Mouse (Mus musculus) limb, embryonic 14.5 days (tissue): ENCODE measurements around the gene Slbp. TPM values are rescaled to one million over a fixed set of nuclear protein-coding genes. Genes with fewer than 3 reads are reported as not detected.

Source experiments
- ATAC-seq: fragments of 200-750 bp; cut with Nextera tagmentation; 2 replicates; pipeline ENCODE4 v1.8.0; 2017; ENCODE audit warnings: low read depth, moderate number of reproducible peaks, moderate TSS enrichment; ENCODE audit not compliant: low FRiP score
- DNase-seq: peaks from one replicate; pipeline ENCODE4 v3.0.0-alpha.2; 2015; ENCODE audit warnings: low spot score
- H3K27ac ChIP-seq: fragments of 300-500 bp; sonication (generic); replicated peaks from 2 replicates; pipeline ENCODE4 v1.5.1; 2014; ENCODE audit warnings: low read depth, mild to moderate bottlenecking, low read length, moderate library complexity, mixed read lengths
- H3K27me3 ChIP-seq: fragments of 300-500 bp; sonication (generic); 2 replicates; pipeline ENCODE4 v1.6.1; 2014; ENCODE audit warnings: low read length, mixed read lengths; ENCODE audit not compliant: control insufficient read depth, insufficient read depth
- H3K36me3 ChIP-seq: fragments of 300-500 bp; sonication (generic); 2 replicates; pipeline ENCODE4 v1.6.1; 2014; ENCODE audit warnings: mild to moderate bottlenecking, low read length, moderate library complexity, mixed read lengths; ENCODE audit not compliant: control insufficient read depth, insufficient read depth
- H3K4me1 ChIP-seq: fragments of 300-500 bp; sonication (generic); 2 replicates; pipeline ENCODE4 v1.6.1; 2014; ENCODE audit warnings: antibody characterized with exemption, low read length, mixed read lengths; ENCODE audit not compliant: control insufficient read depth, insufficient read depth
- H3K4me2 ChIP-seq: fragments of 300-500 bp; sonication (generic); replicated peaks from 2 replicates; pipeline ENCODE4 v1.6.1; 2014; ENCODE audit warnings: low read depth, mild to moderate bottlenecking, low read length, moderate library complexity; ENCODE audit not compliant: severe bottlenecking
- H3K4me3 ChIP-seq: fragments of 300-500 bp; sonication (generic); replicated peaks from 2 replicates; pipeline ENCODE4 v1.5.1; 2014; ENCODE audit warnings: low read length
- H3K9ac ChIP-seq: fragments of 300-500 bp; sonication (generic); 2 replicates; pipeline ENCODE4 v1.6.1; 2014; ENCODE audit warnings: mild to moderate bottlenecking, low read depth, low read length, moderate library complexity; ENCODE audit not compliant: severe bottlenecking
- H3K9me3 ChIP-seq: fragments of 300-500 bp; sonication (generic); 2 replicates; pipeline ENCODE4 v1.6.1; 2016; ENCODE audit warnings: low read length; ENCODE audit not compliant: control insufficient read depth
- POLR2A ChIP-seq: fragments of 200-500 bp; IDR thresholded peaks from 2 replicates; pipeline ENCODE4 v1.8.0; 2012; ENCODE audit warnings: inconsistent platforms, mild to moderate bottlenecking, moderate library complexity, borderline replicate concordance; ENCODE audit not compliant: insufficient read depth, insufficient read length; ENCODE audit errors: extremely low read depth
- WGBS: fragments of 180-500 bp; shearing (Covaris S2); extraction: QIAGEN DNeasy Blood & Tissue Kit; methylation state at CpG from one replicate; pipeline ENCODE4 v1.1.7; 2014; 5-methylcytosine and 5-hydroxymethylcytosine counted together
- polyA plus RNA-seq, 2 experiments: library from polyadenylated mRNA; depleted of rRNA in 1 of 2; stranded (reverse) in 1 of 2; unstranded in 1 of 2; fragments of >200 nt; fragmentation: Nextera tagmentation in 1 of 2; extraction: Ambion mirVana in 1 of 2; gene quantifications; 2 replicates each; pipeline versions ENCODE4 v1.2.1 to v1.2.3; 2012 to 2014

The Slbp gene
- polyA plus RNA-seq, 2 experiments = 148 to 190 TPM

DNA sequence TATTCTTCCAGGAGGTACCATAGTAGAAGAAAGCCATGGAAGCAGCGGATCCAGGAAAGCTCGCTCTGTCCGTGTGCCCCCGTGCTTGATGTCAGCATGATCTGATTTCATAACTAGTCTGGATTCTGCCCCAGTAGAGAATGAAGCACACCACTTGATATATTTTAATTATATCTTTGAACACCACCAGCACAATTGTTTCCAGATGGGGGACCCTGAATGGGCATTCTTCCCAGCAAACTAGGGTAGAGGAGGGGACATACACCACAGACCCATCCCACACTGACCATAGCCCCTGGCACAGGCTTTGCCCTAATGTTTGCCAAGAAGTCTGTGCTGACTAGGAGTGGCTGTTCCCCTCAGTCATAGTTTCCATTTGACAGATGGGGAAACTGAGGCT, 32.6 kb upstream of the Slbp start:
- Histone ChIP-seq H3K4me3 (no peak overlapping the region), H3K4me1 (peaks cover 20% of the 10 kb centered on the region), H3K27me3 (no peaks in the 10 kb centered on the region), H3K36me3 (no peaks in the 10 kb centered on the region), H3K9ac (no peak overlapping the region), H3K9me3 (no peaks in the 10 kb centered on the region), H3K4me2 (no peak overlapping the region), H3K27ac (no peak overlapping the region)
- TF ChIP-seq POLR2A = no peak
- no peak for DNase-seq
- ATAC-seq = no peak
- 70% methylated on average over 4 of the region's 4 CpGs for WGBS

DNA sequence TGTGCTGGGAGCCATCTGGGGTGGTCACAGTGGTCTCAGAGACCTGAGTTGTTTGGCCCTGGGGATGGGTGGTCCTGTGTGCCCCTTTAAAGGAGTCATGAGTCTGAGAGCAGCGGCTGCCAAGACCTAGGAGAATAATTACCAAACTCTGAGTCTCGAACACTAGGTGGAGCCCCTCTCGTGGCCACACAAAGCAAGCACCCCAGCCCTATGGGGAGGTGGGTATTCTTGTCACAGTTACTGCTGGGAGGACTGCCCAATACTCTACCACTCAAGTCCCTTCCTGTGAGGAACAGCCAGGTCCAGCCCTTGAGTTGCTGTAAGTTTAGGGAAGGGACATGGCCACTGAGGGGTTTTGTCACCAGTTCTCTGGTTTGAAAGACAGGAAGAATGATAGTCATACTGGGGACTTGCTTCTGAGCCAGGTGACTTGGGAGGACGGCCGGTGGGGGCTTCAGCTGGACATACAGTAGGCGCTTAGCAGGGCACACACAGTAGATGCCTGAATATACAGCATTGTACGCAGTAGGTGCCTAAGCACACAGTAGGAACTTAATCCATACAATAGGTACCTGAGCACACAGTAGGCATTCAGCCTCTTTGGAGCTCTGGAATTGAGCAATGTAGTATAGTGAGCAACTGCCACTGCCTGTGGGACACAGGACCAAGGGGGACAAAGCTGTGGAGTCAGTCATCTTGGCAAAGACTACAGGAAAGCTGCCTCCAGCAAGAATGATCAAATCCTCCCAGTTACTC, 31.7 kb upstream of the Slbp start:
- H3K27ac ChIP-seq = no peak overlapping the region

DNA sequence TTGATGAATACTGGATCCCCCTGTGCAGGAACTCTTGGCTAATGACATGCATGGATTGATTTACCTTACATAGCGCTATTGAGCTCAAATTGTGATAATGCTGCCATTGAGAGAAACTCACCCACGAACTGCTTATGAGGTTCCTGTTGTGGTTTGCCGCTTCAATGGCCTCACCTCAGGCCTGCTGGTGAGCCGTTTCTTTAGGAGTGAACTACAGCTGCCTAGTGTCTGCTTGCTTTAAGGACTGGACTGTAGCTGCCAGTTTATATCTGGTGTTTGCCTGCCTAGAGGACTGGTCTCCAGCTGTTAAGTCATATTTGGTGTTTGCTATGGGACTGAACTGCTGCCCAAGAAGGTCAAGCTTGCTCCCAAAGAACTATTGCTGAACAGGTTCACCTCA, 30.6 kb upstream of the Slbp start:
- no peaks in the 10 kb centered on the region for H3K9me3 ChIP-seq
- DNase-seq (no peak), ATAC-seq (no peak)
- no peaks in the 10 kb centered on the region for H3K27me3 ChIP-seq
- H3K36me3 ChIP-seq = no peaks in the 10 kb centered on the region
- no peak overlapping the region for H3K4me2 ChIP-seq
- WGBS = 78% methylated on average over 4 of the region's 4 CpGs
- no peak for TF ChIP-seq POLR2A
- no peak overlapping the region for H3K27ac ChIP-seq
- no peak overlapping the region for H3K9ac ChIP-seq
- peaks cover 4% of the 10 kb centered on the region; the same call in 1 of the 2 replicates for H3K4me1 ChIP-seq
- H3K4me3 ChIP-seq = no peak overlapping the region

More for the DNA sequence above, 31.7 kb upstream of the Slbp start:
- Histone ChIP-seq H3K4me1 (peaks cover 12% of the 10 kb centered on the region), H3K9ac (no peak overlapping the region), H3K9me3 (no peaks in the 10 kb centered on the region), H3K36me3 (no peaks in the 10 kb centered on the region), H3K4me2 (no peak overlapping the region), H3K4me3 (no peak overlapping the region), H3K27me3 (no peaks in the 10 kb centered on the region)
- 45% methylated on average over 7 of the region's 7 CpGs for WGBS
- no peak for ATAC-seq
- TF ChIP-seq POLR2A = no peak
- DNase-seq = peak; percentile 67

DNA sequence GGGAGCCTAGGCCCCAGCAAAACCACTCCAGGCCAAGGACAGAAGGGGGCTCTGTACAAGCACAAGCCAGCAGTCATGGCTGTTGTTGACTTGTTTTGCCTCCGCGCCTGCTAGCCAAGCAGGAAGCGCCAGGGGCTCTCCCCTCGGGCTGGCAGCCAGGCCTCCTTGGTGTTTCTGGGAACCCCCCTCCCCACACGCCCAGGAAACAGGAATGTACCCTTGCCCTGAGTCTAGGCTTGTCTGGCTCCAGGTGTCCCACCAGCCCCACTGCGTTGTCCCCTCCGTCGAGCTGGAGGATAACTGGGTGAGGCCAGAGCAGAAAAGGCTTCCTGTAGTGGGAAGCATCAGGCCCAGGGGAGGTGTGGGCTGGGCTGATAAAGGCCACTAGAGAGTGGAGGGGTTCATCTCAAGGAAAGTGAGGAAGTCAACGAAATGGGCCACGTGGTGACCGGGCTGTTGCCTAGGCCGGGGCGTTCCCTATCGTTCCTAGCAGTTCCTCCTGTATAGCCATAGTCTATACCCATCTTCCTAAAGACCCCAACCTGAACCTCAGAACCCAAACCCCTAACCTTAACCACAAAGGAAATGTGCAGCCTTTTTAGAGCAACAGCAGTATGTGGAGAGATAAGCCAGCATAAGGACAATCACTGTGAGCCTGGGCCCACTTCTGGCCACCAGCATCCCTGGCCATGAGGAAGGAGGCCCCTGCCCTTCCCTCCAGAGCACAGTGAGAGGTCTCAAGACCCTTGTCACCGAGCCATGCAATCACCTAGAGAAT, 29.4 kb upstream of the Slbp start:
- H3K4me1 ChIP-seq = peaks cover 4% of the 10 kb centered on the region; the same call in 1 of the 2 replicates
- no peak for DNase-seq
- H3K4me3 ChIP-seq = no peak overlapping the region
- ATAC-seq = no peak
- no peak overlapping the region for H3K9ac ChIP-seq
- no peaks in the 10 kb centered on the region for H3K9me3 ChIP-seq
- no peaks in the 10 kb centered on the region for H3K27me3 ChIP-seq
- TF ChIP-seq POLR2A = no peak
- no peaks in the 10 kb centered on the region for H3K36me3 ChIP-seq
- H3K27ac ChIP-seq = no peak overlapping the region
- WGBS = 71% methylated on average over 15 of the region's 15 CpGs
- H3K4me2 ChIP-seq = no peak overlapping the region

DNA sequence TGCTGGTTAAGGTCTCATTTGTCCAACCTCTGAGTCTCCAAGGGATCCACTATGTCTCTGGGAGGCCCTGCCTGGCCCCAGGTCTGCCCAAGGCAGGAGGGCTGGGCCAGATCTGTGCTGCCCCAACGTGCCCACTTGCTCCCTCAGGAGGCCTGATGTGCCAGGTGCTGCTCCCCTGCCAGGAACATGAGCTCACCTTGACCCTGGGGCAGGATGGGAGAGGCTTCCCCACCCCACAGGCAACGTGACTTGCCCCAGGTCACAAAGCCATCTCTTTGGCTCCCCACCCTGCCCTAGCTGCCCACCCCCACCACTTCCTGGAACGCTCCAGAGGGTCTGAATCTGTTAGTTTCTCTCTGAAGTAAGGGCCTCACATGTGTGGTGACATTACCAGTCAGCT, 28.7 kb upstream of the Slbp start:
- Histone ChIP-seq H3K27me3 (no peaks in the 10 kb centered on the region), H3K4me3 (no peak overlapping the region), H3K9ac (no peak overlapping the region), H3K27ac (no peak overlapping the region), H3K36me3 (no peaks in the 10 kb centered on the region), H3K4me2 (no peak overlapping the region), H3K4me1 (peaks cover 4% of the 10 kb centered on the region; the same call in 1 of the 2 replicates), H3K9me3 (no peaks in the 10 kb centered on the region)
- WGBS = 51% methylated on average over 3 of the region's 3 CpGs
- DNase-seq (no peak), ATAC-seq (no peak)
- TF ChIP-seq POLR2A = no peak
